7 mouse cellular contexts compared by ENCODE assay signal in genomic region chrX:71816401-71816857, GRCm38 (mm10). TPM values are rescaled to one million over a fixed set of nuclear protein-coding genes. Genes with fewer than 3 reads are reported as not detected.
DNase-seq lines count a peak whose midpoint lies in the region; ATAC-seq lines count a peak whose summit lies in the region.

No protein-coding gene starts in this region.

- H3K4me1 ChIP-seq in intestine, embryonic 16.5 days (ENCODE audit: control insufficient read depth, insufficient read depth, low read length) = no peaks in the 10 kb centered on the region
- no peaks in the 10 kb centered on the region for H3K4me1 ChIP-seq in midbrain, embryonic 11.5 days (ENCODE audit: control insufficient read depth, insufficient read depth, low read length)

- H3K27ac ChIP-seq in intestine, embryonic 16.5 days (ENCODE audit: low read length) = peak overlapping the region; percentile 80
- peak overlapping the region; percentile 79 for H3K27ac ChIP-seq in midbrain, embryonic 11.5 days (ENCODE audit: low read depth, low read length)

- H3K36me3 ChIP-seq in intestine, embryonic 16.5 days (ENCODE audit: control insufficient read depth, insufficient read depth, low read length) = no peaks in the 10 kb centered on the region
- no peaks in the 10 kb centered on the region for H3K36me3 ChIP-seq in midbrain, embryonic 11.5 days (ENCODE audit: control insufficient read depth, insufficient read depth, low read length)

- 20% methylated on average over 31 of the region's 52 CpGs for WGBS in intestine, embryonic 16.5 days
- WGBS in midbrain, embryonic 11.5 days = 18% methylated on average over 52 of the region's 52 CpGs

- peak overlapping the region; percentile 68 for H3K4me3 ChIP-seq in intestine, embryonic 16.5 days (ENCODE audit: low read length)
- H3K4me3 ChIP-seq in midbrain, embryonic 11.5 days (ENCODE audit: low read depth, low read length) = peak overlapping the region; percentile 58

- peak overlapping the region; percentile 83 for H3K9ac ChIP-seq in intestine, embryonic 16.5 days (ENCODE audit: low read depth, low read length)
- peak overlapping the region; percentile 67 for H3K9ac ChIP-seq in midbrain, embryonic 11.5 days (ENCODE audit: low read length)

- no peaks in the 10 kb centered on the region for H3K9me3 ChIP-seq in intestine, embryonic 16.5 days (ENCODE audit: control insufficient read depth, low read length)
- no peaks in the 10 kb centered on the region for H3K9me3 ChIP-seq in midbrain, embryonic 11.5 days (ENCODE audit: control insufficient read depth, low read length)

- intact Hi-C loops in left cerebral cortex, postnatal 36 days (cut with DNase I) = no loop called here

- peak; percentile 92 for DNase-seq in adrenal gland, adult 2 months
- DNase-seq in embryo, embryonic 11.5 days (ENCODE audit: low read depth, low spot score) = peak; percentile 74
- peak; percentile 51 to 80 for DNase-seq in gastrocnemius, postnatal 4 days (ENCODE audit: low spot score in 2 of 2)
- DNase-seq in left cerebral cortex, postnatal 36 days (ENCODE audit: low spot score in 2 of 2) = peak; percentile 81 to 88
- DNase-seq in midbrain, embryonic 11.5 days (ENCODE audit: low spot score, missing footprints) = peak; percentile 96
- DNase-seq in skeletal muscle tissue, adult 2 months (ENCODE audit: low read depth, low spot score) = peak; percentile 83

- H3K27me3 ChIP-seq in intestine, embryonic 16.5 days (replicated peaks; ENCODE audit: control insufficient read depth, insufficient read depth, low read length) = 0 out of 2 replicates have a peak, but pooled peaks cover 2% of the 10 kb centered on the region
- no peaks in the 10 kb centered on the region for H3K27me3 ChIP-seq in midbrain, embryonic 11.5 days (ENCODE audit: control insufficient read depth, insufficient read depth, low read length)

- peak; percentile 98 for ATAC-seq in intestine, embryonic 16.5 days
- ATAC-seq in midbrain, embryonic 11.5 days (ENCODE audit: low FRiP score) = peak; percentile 98

- peak overlapping the region; percentile 52 for H3K4me2 ChIP-seq in intestine, embryonic 16.5 days (ENCODE audit: low read depth, low read length)
- H3K4me2 ChIP-seq in midbrain, embryonic 11.5 days = peak overlapping the region; percentile 42

RNA-seq across cellular contexts. Expression of gene Vma21, which starts 0.7 kb away (rescaled TPM):
- total RNA-seq in adrenal gland, adult 2 months (2021) = 10 to 100 TPM; 33.0 to 55.6 TPM
- polyA plus RNA-seq in adrenal gland, adult 2 months (2012; rRNA removed) = 3.7 and 4.3 TPM in 2 replicates
- total RNA-seq in gastrocnemius, postnatal 4 days (2021) = 10 to 100 TPM; 30.0 to 37.0 TPM
- 43.1 and 44.9 TPM in 2 replicates for polyA plus RNA-seq in intestine, embryonic 16.5 days (2015; fragmentation: Nextera tagmentation; extraction: Ambion mirVana)
- 10 to 100 TPM; 29.1 to 32.6 TPM for total RNA-seq in left cerebral cortex, postnatal 36 days (2021)
- 40.9 and 43.4 TPM in 2 replicates for polyA plus RNA-seq in midbrain, embryonic 11.5 days (2014; fragmentation: Nextera tagmentation; extraction: Ambion mirVana)

Comparison
In these comparisons a context has a peak if more than half of its experiments do, and no peak if none do; other contexts are left out.
1. Peak in every context shown above with its lines: DNase-seq, ATAC-seq, H3K4me3 ChIP-seq and H3K27ac ChIP-seq.